Mouse (Mus musculus) neural tube, embryonic 10.5 days (tissue): Measurements from ENCODE around the gene Lsm5.
A peak's percentile ranks its signal among the peaks of the same experiment; 100 is the strongest.

Experiments used
- DNase-seq: peaks from one replicate; pipeline ENCODE4 v3.0.0-alpha.2; 2017; ENCODE audit warnings: low spot score; ENCODE audit errors: extremely low spot score

Gene Lsm5

DNA sequence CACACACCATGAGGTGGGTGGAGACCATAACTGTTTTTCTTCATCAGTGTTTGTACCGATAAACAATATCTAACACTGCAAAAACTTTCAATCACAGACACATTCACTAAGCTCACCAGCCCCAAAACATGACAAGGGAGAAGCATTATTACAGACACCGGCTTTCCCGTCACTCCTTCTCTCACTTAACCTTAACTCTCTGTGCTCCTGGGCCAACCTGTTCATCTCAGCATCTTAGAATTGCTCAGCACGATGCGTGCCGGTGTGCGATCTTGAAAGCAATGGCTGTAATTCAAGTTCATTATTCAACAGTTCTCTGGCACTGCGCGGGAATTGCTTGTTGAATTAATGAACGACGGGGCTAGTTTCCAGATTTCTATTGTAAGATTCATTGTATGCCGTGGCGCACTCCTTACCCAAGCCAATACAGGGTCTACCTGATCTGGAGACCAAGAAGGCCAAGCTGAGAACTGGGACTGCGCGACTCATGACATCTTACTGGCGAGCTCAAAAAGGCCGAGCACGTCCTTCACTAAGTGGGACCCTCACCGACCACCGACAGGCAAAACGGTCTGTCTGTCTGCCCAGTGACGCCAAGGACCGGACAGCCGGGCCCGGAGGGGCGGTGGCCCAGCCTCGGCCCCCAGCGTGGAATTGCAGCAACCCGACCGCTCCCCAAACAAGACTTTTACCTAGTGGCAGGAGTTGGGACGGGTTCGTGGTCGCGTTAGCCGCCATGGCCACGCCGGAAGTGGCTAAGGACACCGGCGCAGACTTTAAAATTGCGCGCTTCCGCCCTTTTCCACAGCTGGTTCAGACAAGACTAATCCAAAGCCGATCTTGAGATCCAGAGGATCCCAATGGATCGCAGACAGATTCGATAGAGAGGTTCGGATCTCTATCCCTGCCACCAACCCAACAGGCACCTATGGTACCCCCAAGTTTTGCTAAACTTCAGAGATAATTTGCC is at the start of gene Lsm5:
TSS of gene Lsm5 (minus strand) at position 780 of the 970 bp plus-strand sequence.
- peak; percentile 86 for DNase-seq

DNA sequence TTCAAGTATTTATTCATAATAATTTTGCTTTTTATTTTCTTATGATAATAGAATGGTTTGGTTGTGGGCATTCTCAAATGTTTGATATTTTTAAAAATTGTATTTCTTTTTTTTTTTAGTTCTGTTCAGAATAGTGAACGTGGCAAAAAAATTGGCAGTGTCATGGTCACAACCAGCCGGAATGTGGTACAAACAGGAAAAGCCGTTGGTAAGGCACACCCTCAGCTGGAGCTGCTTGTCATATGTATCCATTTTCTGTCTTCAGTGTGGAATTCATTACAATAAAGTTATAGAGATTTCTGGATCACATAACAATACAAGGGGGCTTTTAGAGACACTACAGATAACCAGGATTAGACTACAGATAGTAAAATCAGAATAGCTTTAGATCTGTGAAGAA is 49.2 kb upstream of the Lsm5 start:
- no peak for DNase-seq

GRCm38 (mm10) chr6:56745950-56746543 is 41.5 kb upstream of the Lsm5 start:
- DNase-seq = no peak

GRCm38 (mm10) chr6:56732545-56732944 is 28.0 kb upstream of the Lsm5 start:
- DNase-seq = no peak

DNA sequence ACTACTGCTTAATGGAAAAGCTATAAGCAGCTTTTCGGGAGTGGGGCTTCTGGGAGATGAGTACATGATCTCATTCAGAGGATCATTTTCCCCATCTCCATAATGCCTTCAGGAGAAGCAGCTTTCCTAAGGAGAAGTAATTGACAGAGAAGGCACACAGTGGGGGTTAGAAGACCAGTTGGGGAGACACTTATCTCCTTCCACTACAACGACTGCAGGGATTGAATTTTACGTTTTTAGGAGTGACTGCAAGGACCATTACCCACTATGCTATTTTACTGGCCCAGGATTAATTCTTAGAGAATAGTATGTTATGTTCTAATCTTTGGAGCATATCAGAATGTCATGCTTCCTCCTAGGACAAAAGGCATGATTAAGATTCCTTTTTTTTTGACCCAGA is 16.4 kb upstream of the Lsm5 start:
- DNase-seq = no peak

DNA sequence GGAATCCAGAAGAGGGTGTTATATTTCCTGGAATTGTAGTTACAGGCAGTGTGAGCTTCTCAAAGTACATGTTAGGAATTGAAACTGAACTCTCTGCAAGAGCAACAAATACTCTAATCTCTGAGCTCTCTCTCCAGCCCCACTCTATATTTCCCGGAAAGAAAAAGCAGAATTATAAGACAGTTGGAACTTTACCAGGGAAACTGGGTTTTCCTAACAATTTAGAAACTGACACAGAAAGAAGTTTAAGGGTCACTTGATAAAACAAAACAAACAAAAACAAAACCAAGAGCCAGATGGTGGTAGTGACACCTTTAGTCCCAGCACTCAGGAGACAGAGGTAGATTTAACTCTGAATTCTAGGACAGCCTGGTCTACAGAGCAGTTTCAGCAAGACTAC is 14.6 kb upstream of the Lsm5 start:
- no peak for DNase-seq

DNA sequence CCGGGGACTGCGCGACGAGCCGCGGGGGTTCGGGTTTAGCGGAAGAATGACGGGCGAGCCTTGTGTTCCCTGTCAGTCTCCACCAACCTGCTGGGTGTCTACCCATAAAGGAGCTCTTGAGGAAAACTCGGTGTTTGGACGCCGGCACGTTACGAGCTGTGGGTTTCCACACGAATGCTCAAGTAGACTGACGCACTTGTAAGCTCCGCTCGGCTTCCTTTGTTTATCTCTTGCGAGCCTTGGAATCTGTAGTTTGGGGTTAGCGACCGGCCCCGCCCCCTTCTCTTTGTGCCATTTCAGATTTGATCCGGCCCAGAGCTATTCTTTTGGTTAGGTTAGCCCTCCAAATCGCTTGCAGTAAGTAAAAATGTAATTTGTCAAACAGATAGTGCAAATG is 10.8 kb upstream of the Lsm5 start:
- no peak for DNase-seq

DNA sequence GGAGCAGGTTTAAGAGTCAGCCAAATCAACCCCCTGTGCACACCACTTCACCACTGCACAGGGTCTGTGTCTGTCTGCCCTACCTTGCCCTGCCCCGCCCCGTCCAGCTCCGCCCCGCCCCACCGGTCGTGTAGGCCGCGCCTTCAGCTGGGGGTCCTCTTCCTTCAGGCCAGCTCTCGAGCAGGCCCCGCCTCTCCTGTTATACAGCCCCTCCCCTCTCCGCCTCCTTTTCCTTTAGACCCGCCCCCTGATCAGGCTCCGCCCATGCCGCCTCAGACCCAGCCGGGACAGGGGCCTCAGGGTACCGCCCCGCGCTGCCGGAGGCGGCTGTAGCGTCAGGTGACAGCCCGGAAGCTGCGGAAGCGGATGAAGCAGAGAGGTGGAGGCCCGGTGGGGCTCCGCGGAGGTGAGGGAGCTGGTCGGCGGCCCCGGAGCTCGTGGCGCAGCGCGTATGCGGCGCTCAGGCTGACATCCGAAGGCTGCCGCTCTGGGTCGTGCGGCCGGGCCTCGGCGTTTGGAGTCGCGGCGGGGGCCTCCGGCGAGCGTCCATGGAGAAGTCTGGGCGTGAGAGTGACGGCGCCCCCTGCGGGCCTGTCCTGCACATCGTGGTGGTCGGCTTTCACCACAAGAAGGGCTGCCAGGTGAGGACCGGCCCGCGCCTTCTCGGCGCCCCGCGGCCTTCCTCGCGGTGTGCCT is 10.2 kb upstream of the Lsm5 start, which contains the start of gene Avl9:
TSS of gene Avl9 (plus strand) at position 326 of the 696 bp plus-strand sequence.
- DNase-seq = peak; percentile 97

DNA sequence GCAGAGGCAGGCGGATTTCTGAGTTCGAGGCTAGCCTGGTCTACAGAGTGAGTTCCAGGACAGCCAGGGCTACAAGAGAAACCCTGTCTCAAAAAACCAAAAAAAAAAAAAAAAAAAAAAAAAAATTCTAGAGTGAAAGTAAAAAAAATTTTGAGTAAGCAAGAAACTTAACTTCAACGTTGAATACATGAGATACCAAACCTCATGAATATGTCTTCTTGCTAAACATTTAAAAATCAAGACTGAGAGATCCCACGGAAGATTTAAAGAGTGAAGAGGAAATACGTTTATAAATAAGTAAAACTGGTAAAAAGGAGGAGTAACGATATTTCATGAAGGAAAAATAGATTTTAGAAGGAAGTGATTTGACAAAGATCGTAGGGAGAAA is 9.7 kb upstream of the Lsm5 start:
- no peak for DNase-seq

GRCm38 (mm10) chr6:56692445-56692844 is 12.1 kb downstream of the Lsm5 start:
- no peak for DNase-seq

GRCm38 (mm10) chr6:56691205-56691604 is 13.3 kb downstream of the Lsm5 start:
- DNase-seq = peak; percentile 74

GRCm38 (mm10) chr6:56688238-56688637 is 16.3 kb downstream of the Lsm5 start:
- no peak for DNase-seq

- DNase-seq = no peak
Observed at GRCm38 (mm10) chr6:56664410-56664809, 40.1 kb downstream of the Lsm5 start.

- no peak for DNase-seq
Observed at GRCm38 (mm10) chr6:56655393-56655792, 49.1 kb downstream of the Lsm5 start.

DNA sequence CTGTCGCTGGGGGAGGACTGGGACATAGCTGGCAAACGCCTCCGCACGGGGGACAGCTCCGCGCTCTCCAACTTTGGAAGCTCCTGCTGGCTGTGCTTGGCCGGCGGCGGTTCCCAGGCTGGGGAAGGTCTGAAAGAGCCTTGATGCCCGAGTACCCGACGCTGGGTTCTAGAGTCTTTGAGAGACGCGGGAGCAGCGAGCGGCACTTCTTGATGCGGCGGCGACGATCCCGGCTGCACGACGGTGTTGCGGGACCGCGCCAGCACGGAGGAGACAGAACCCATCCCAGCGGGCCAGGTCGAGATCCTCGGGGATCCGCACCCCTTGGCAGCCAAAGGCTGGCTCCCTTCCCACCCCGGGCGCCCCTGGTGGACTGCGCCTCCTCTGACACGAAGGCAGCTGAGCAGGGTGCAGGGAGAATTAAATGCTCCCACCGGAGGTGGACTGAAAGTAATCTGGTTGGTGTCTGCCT is 52.4 kb downstream of the Lsm5 start:
- peak; percentile 50 for DNase-seq
